Comparison of ENCODE assay signal across 8 mouse cellular contexts in genomic region chr7:66841165-66841564, GRCm38 (mm10). TPM values are rescaled to one million over a fixed set of nuclear protein-coding genes. Genes with fewer than 3 reads are reported as not detected.
A peak's percentile ranks its signal among the peaks of the same experiment; 100 is the strongest.
DNase-seq lines count a peak whose midpoint lies in the region; ATAC-seq and TF ChIP-seq lines count a peak whose summit lies in the region.

No protein-coding gene starts in this region.

- no peak overlapping the region for H3K27ac ChIP-seq in heart, embryonic 13.5 days (replicated peaks)
- no peak overlapping the region for H3K27ac ChIP-seq in stomach, embryonic 14.5 days (ENCODE audit: low read length)
- H3K27ac ChIP-seq in stomach, postnatal 0 days (replicated peaks), result no peak overlapping the region

- intact Hi-C loops in heart, postnatal 14 days (cut with DNase I), result loop anchor here (5.0 kb wide), 3 partner anchors 131 to 211 kb away; no protein-coding TSS in a partner anchor

- no peaks in the 10 kb centered on the region for H3K9me3 ChIP-seq in heart, embryonic 13.5 days
- H3K9me3 ChIP-seq in stomach, embryonic 14.5 days (ENCODE audit: control insufficient read depth, low read depth, low read length), result no peaks in the 10 kb centered on the region
- no peaks in the 10 kb centered on the region for H3K9me3 ChIP-seq in stomach, postnatal 0 days (ENCODE audit: control insufficient read depth, low read length)

- peaks cover 24% of the 10 kb centered on the region for H3K4me1 ChIP-seq in heart, embryonic 13.5 days
- peaks cover 15% of the 10 kb centered on the region; the same call in 1 of the 2 replicates for H3K4me1 ChIP-seq in stomach, embryonic 14.5 days (ENCODE audit: control insufficient read depth, insufficient read depth, low read length)
- H3K4me1 ChIP-seq in stomach, postnatal 0 days (replicated peaks; ENCODE audit: control insufficient read depth, insufficient read depth), result no peaks in the 10 kb centered on the region

- H3K4me2 ChIP-seq in heart, embryonic 13.5 days, result peak overlapping the region; percentile 100
- peak overlapping the region; percentile 100; the same call in 1 of the 2 replicates for H3K4me2 ChIP-seq in stomach, embryonic 14.5 days (replicated peaks; ENCODE audit: low read depth, low read length)
- no peak overlapping the region for H3K4me2 ChIP-seq in stomach, postnatal 0 days (replicated peaks; ENCODE audit: low read depth)

- peak overlapping the region; percentile 64 for H3K4me3 ChIP-seq in heart, embryonic 13.5 days
- H3K4me3 ChIP-seq in stomach, embryonic 14.5 days (ENCODE audit: low read depth, low read length), result no peak overlapping the region
- H3K4me3 ChIP-seq in stomach, postnatal 0 days (ENCODE audit: low read depth, low read length), result no peak overlapping the region

- ATAC-seq in heart, embryonic 13.5 days (ENCODE audit: extremely low read depth, insufficient number of reproducible peaks, low FRiP score, low TSS enrichment), result no peak
- ATAC-seq in stomach, embryonic 14.5 days (ENCODE audit: insufficient number of reproducible peaks, insufficient read depth, low FRiP score, low read depth), result no peak
- ATAC-seq in stomach, postnatal 0 days (ENCODE audit: low FRiP score, low TSS enrichment), result no peak

- no peak for DNase-seq in heart, postnatal 14 days
- no peak for DNase-seq in stomach, postnatal 0 days (ENCODE audit: low spot score)
- peak; percentile 30 to 58 for DNase-seq in layer of hippocampus, postnatal 14 days (ENCODE audit: low spot score in 2 of 2)
- peak; percentile 18 to 36 for DNase-seq in thymus, postnatal 36 days
- DNase-seq in kidney, adult 18-20 months, result no peak
- DNase-seq in left cerebral cortex, adult 8-10 months (ENCODE audit: low spot score in 2 of 2), result no peak

- no peak for TF ChIP-seq CTCF in stomach, postnatal 0 days (IDR thresholded peaks at IDR 0.05; ENCODE audit: low read depth)

- H3K9ac ChIP-seq in heart, embryonic 13.5 days, result 0 out of 2 replicates have a peak overlapping the region, but pooled peaks have one; percentile 86
- H3K9ac ChIP-seq in stomach, embryonic 14.5 days (replicated peaks; ENCODE audit: low read depth, low read length), result no peak overlapping the region
- H3K9ac ChIP-seq in stomach, postnatal 0 days (ENCODE audit: low read length), result no peak overlapping the region

- H3K27me3 ChIP-seq in heart, embryonic 13.5 days (replicated peaks), result peaks cover 19% of the 10 kb centered on the region
- no peaks in the 10 kb centered on the region for H3K27me3 ChIP-seq in stomach, embryonic 14.5 days (ENCODE audit: control insufficient read depth, insufficient read depth, low read length)
- H3K27me3 ChIP-seq in stomach, postnatal 0 days (ENCODE audit: control insufficient read depth, insufficient read depth, low read length), result no peaks in the 10 kb centered on the region

- no peak for TF ChIP-seq EP300 in stomach, postnatal 0 days (optimal IDR thresholded peaks at IDR 0.05)

- no peaks in the 10 kb centered on the region for H3K36me3 ChIP-seq in heart, embryonic 13.5 days
- H3K36me3 ChIP-seq in stomach, embryonic 14.5 days (ENCODE audit: control insufficient read depth, insufficient read depth, low read length), result no peaks in the 10 kb centered on the region
- H3K36me3 ChIP-seq in stomach, postnatal 0 days (ENCODE audit: control insufficient read depth, insufficient read depth, low read length), result no peaks in the 10 kb centered on the region

- 77% methylated on average over 7 of the region's 7 CpGs for WGBS in heart, embryonic 13.5 days
- WGBS in stomach, embryonic 14.5 days, result 79% methylated on average over 7 of the region's 7 CpGs
- whole genome bisulfite sequencing in stomach, postnatal 0 days, result 82% methylated on average over 7 of the region's 7 CpGs

RNA-seq across cellular contexts. Expression of gene Adamts17, which starts 1.6 kb away (rescaled TPM):
- 5.2 and 5.6 TPM in 2 replicates for polyA plus RNA-seq in heart, embryonic 13.5 days (2015; fragmentation: Nextera tagmentation; extraction: Ambion mirVana)
- total RNA-seq in heart, postnatal 14 days (2021), result 10 to 100 TPM; 11.7 to 12.8 TPM
- polyA plus RNA-seq in stomach, embryonic 14.5 days (2014; fragmentation: Nextera tagmentation; extraction: Ambion mirVana), result 7.5 and 7.8 TPM in 2 replicates
- 2.4 TPM in 2 replicates for polyA plus RNA-seq in stomach, postnatal 0 days (2015; fragmentation: Nextera tagmentation; extraction: Ambion mirVana)
- 10 to 100 TPM; 29.6 to 31.8 TPM for total RNA-seq in layer of hippocampus, postnatal 14 days (2021)
- total RNA-seq in left cerebral cortex, adult 8-10 months (2022), result 10 to 100 TPM in 1 of 4 experiments, 1 to 10 TPM in 3; 7.5 to 11.3 (median 7.8) TPM

Comparison
In these comparisons a context has a peak if more than half of its experiments do, and no peak if none do; other contexts are left out.
1. DNase-seq: peak in layer of hippocampus, postnatal 14 days (2 of 2) and thymus, postnatal 36 days (2 of 2); none in heart, postnatal 14 days (0 of 2), stomach, postnatal 0 days (single experiment), kidney, adult 18-20 months (single experiment) and left cerebral cortex, adult 8-10 months (0 of 2).